ENCODE assay signal across 28 mouse cellular contexts in genomic region chr4:115851569-115851968, GRCm38 (mm10). TPM values are rescaled to one million over a fixed set of nuclear protein-coding genes. Genes with fewer than 3 reads are reported as not detected.
DNase-seq lines count a peak whose midpoint lies in the region; ATAC-seq and TF ChIP-seq lines count a peak whose summit lies in the region.
"Had no signal": no experiment of that assay in that cellular context is flagged by ENCODE, and none has a peak within 500 bp of the region (broad histone marks: within the 10 kb centered on the region; RNA-seq: fewer than 3 reads in every experiment).

No protein-coding gene starts in this region.

- H3K9me3 ChIP-seq in megakaryocyte, embryonic 14.5 days: no peaks in the 10 kb centered on the region
- no peaks in the 10 kb centered on the region for H3K9me3 ChIP-seq in lung, postnatal 0 days (ENCODE audit: low read length)
- H3K9me3 ChIP-seq: embryonic facial prominence, embryonic 15.5 days; forebrain, embryonic 15.5 days; heart, embryonic 12.5 days; hindbrain, embryonic 12.5 days had no signal

- H3K27ac ChIP-seq in heart, adult 2 months: no peak overlapping the region
- H3K27ac ChIP-seq in lung, postnatal 0 days (ENCODE audit: low read length): no peak overlapping the region
- H3K27ac ChIP-seq: embryonic facial prominence, embryonic 15.5 days; forebrain, embryonic 15.5 days; hindbrain, embryonic 12.5 days had no signal

- intact Hi-C loops in heart, adult 2 months (cut with DNase I): no loop called here

- no peak overlapping the region for H3K9ac ChIP-seq in heart, adult 2 months (ENCODE audit: low read depth, low read length)
- H3K9ac ChIP-seq in lung, postnatal 0 days (replicated peaks; ENCODE audit: low read depth): no peak overlapping the region
- H3K9ac ChIP-seq: embryonic facial prominence, embryonic 15.5 days; forebrain, embryonic 15.5 days; heart, embryonic 12.5 days; hindbrain, embryonic 12.5 days had no signal

- no peaks in the 10 kb centered on the region for H3K79me2 ChIP-seq in heart, adult 2 months (replicated peaks; ENCODE audit: control insufficient read depth, insufficient read depth, low read length)

- H3K4me1 ChIP-seq in heart, adult 2 months (ENCODE audit: control insufficient read depth, insufficient read depth, low read length): peaks cover 14% of the 10 kb centered on the region
- H3K4me1 ChIP-seq in megakaryocyte, embryonic 14.5 days: peaks cover 100% of the 10 kb centered on the region
- H3K4me1 ChIP-seq in lung, postnatal 0 days (ENCODE audit: insufficient read depth, low read depth, low read length): no peaks in the 10 kb centered on the region

- no peak overlapping the region for H3K4me2 ChIP-seq in lung, postnatal 0 days (replicated peaks; ENCODE audit: low read depth, low read length)
- H3K4me2 ChIP-seq: embryonic facial prominence, embryonic 15.5 days; forebrain, embryonic 15.5 days; heart, embryonic 12.5 days; hindbrain, embryonic 12.5 days had no signal

- DNase-seq in heart, adult 2 months: no peak
- DNase-seq in heart, postnatal 4 days: no peak
- peak; percentile 22 for DNase-seq in lung, postnatal 0 days (ENCODE audit: low spot score)
- DNase-seq in lung, postnatal 36 days: peak; percentile 67
- no peak for DNase-seq in right cerebral cortex, postnatal 4 days
- DNase-seq: adrenal gland, postnatal 10 days; cerebellum, adult 11 months; cerebellum, adult 8-10 months; cerebellum, postnatal 14 days; embryo, embryonic 11 days; heart, postnatal 36 days had no signal

- no peaks in the 10 kb centered on the region for H3K27me3 ChIP-seq in heart, adult 2 months (ENCODE audit: control insufficient read depth, insufficient read depth, low read length)
- no peaks in the 10 kb centered on the region for H3K27me3 ChIP-seq in megakaryocyte, embryonic 14.5 days (replicated peaks)
- no peaks in the 10 kb centered on the region for H3K27me3 ChIP-seq in lung, postnatal 0 days (replicated peaks; ENCODE audit: insufficient read depth, low read length)
- H3K27me3 ChIP-seq: embryonic facial prominence, embryonic 15.5 days; forebrain, embryonic 15.5 days; hindbrain, embryonic 12.5 days had no signal

- ATAC-seq in megakaryocyte, adult 5-6 weeks (ENCODE audit: poor library complexity, severe bottlenecking): no peak
- ATAC-seq in lung, postnatal 0 days: peak; percentile 63
- ATAC-seq in erythroblast, adult 5-6 weeks (replicated peaks; ENCODE audit: low FRiP score, poor library complexity, severe bottlenecking): no peak
- ATAC-seq: forebrain, embryonic 15.5 days had no signal

- TF ChIP-seq EP300 in heart, adult 2 months (IDR thresholded peaks at IDR 0.05; ENCODE audit: insufficient read depth, low read depth, low read length): 0 out of 2 replicates have a peak, but pooled peaks have one; percentile 30
- peak; percentile 19; the same call in 1 of the 2 replicates for TF ChIP-seq EP300 in lung, postnatal 0 days (IDR thresholded peaks at IDR 0.05)

- peaks cover 19% of the 10 kb centered on the region for H3K36me3 ChIP-seq in heart, adult 2 months (ENCODE audit: control insufficient read depth, insufficient read depth, low read length)
- peaks cover 100% of the 10 kb centered on the region for H3K36me3 ChIP-seq in megakaryocyte, embryonic 14.5 days (replicated peaks; ENCODE audit: low read length)
- H3K36me3 ChIP-seq in lung, postnatal 0 days (ENCODE audit: insufficient read depth, low read length): peaks cover 20% of the 10 kb centered on the region; the same call in 1 of the 2 replicates

- H3K4me3 ChIP-seq in heart, adult 2 months: no peak overlapping the region
- H3K4me3 ChIP-seq in megakaryocyte, embryonic 14.5 days (replicated peaks): peak overlapping the region; percentile 68
- no peak overlapping the region for H3K4me3 ChIP-seq in lung, postnatal 0 days (ENCODE audit: low read depth, low read length)
- H3K4me3 ChIP-seq: embryonic facial prominence, embryonic 15.5 days; forebrain, embryonic 15.5 days; heart, embryonic 12.5 days; hindbrain, embryonic 12.5 days had no signal

- TF ChIP-seq POLR2A in heart, adult 2 months (IDR thresholded peaks at IDR 0.05; ENCODE audit: insufficient read depth, low read depth, low read length): no peak

- 54% methylated on average over 6 of the region's 6 CpGs for WGBS in heart, adult 2 months
- 60% methylated on average over 6 of the region's 6 CpGs for WGBS in lung, postnatal 0 days

- no peak for TF ChIP-seq CTCF in heart, adult 2 months (IDR thresholded peaks at IDR 0.05)
- no peak for TF ChIP-seq CTCF in lung, postnatal 0 days (IDR thresholded peaks at IDR 0.05)

RNA-seq across cellular contexts. Expression of gene Mknk1, which starts 12.6 kb away (rescaled TPM):
- total RNA-seq in heart, adult 2 months (2021): 10 to 100 TPM; 18.3 to 20.6 TPM
- polyA plus RNA-seq in heart, adult 2 months (2012; rRNA removed): 32.1 and 42.1 TPM in 2 replicates
- total RNA-seq in heart, postnatal 4 days (2021): 10 to 100 TPM; 22.1 to 23.6 TPM
- 293 and 361 TPM in 2 replicates for polyA plus RNA-seq in megakaryocyte, embryonic 14.5 days (2012; ENCODE audit: insufficient read depth, low replicate concordance)
- 45.8 and 48.6 TPM in 2 replicates for total RNA-seq in megakaryocyte, adult 5-6 weeks (2015)
- 103 and 116 TPM in 2 replicates for total RNA-seq in megakaryocyte, adult 5-6 weeks (2017)
- 26.9 and 30.6 TPM in 2 replicates for polyA plus RNA-seq in lung, postnatal 0 days (2015; fragmentation: Nextera tagmentation; extraction: Ambion mirVana)
- total RNA-seq in erythroblast, adult 5-6 weeks (2015; ENCODE audit: low replicate concordance): 31.8 and 64.2 TPM in 2 replicates
- 85.6 and 115 TPM in 2 replicates for total RNA-seq in erythroblast, adult 5-6 weeks (2017; ENCODE audit: low replicate concordance)

RNA-seq across cellular contexts. Expression of gene Mob3c, which starts 23.7 kb away (rescaled TPM):
- 1 to 10 TPM; 3.2 to 4.3 TPM for total RNA-seq in heart, adult 2 months (2021)
- 7.4 and 9.3 TPM in 2 replicates for polyA plus RNA-seq in heart, adult 2 months (2012; rRNA removed)
- 1 to 10 TPM; 6.3 to 8.1 TPM for total RNA-seq in heart, postnatal 4 days (2021)
- polyA plus RNA-seq in megakaryocyte, embryonic 14.5 days (2012; ENCODE audit: insufficient read depth, low replicate concordance): 19.3 and 30.2 TPM in 2 replicates
- 6.2 and 8.3 TPM in 2 replicates for total RNA-seq in megakaryocyte, adult 5-6 weeks (2015)
- total RNA-seq in megakaryocyte, adult 5-6 weeks (2017): 9.6 and 10.2 TPM in 2 replicates
- 14.8 and 16.3 TPM in 2 replicates for polyA plus RNA-seq in lung, postnatal 0 days (2015; fragmentation: Nextera tagmentation; extraction: Ambion mirVana)
- 2.5 and 3.8 TPM in 2 replicates for total RNA-seq in erythroblast, adult 5-6 weeks (2015; ENCODE audit: low replicate concordance)
- 4.6 and 4.7 TPM in 2 replicates for total RNA-seq in erythroblast, adult 5-6 weeks (2017; ENCODE audit: low replicate concordance)

RNA-seq across cellular contexts. Expression of gene Kncn, which starts 32.6 kb away (rescaled TPM):
- not detected for total RNA-seq in heart, adult 2 months (2021)
- 0.18 TPM in 1 of 2 replicates, not detected in the other for polyA plus RNA-seq in heart, adult 2 months (2012; rRNA removed)
- total RNA-seq in heart, postnatal 4 days (2021): not detected
- polyA plus RNA-seq in megakaryocyte, embryonic 14.5 days (2012; ENCODE audit: insufficient read depth, low replicate concordance): 0.29 TPM in 1 of 2 replicates, not detected in the other
- not detected in 2 replicates for total RNA-seq in megakaryocyte, adult 5-6 weeks (2015)
- not detected in 2 replicates for total RNA-seq in megakaryocyte, adult 5-6 weeks (2017)
- not detected in 2 replicates for polyA plus RNA-seq in lung, postnatal 0 days (2015; fragmentation: Nextera tagmentation; extraction: Ambion mirVana)
- not detected in 2 replicates for total RNA-seq in erythroblast, adult 5-6 weeks (2015; ENCODE audit: low replicate concordance)
- not detected in 2 replicates for total RNA-seq in erythroblast, adult 5-6 weeks (2017; ENCODE audit: low replicate concordance)
- total RNA-seq: adrenal gland, postnatal 10 days; adrenal gland, postnatal 4 days; common myeloid progenitor, adult 5-6 weeks; gastrocnemius, adult 8-10 months; gastrocnemius, postnatal 4 days; heart, adult 8-10 months; heart, postnatal 36 days; MEL had no signal
- polyA plus RNA-seq: C2C12; embryonic facial prominence, embryonic 11.5 days; embryonic facial prominence, embryonic 15.5 days; forebrain, embryonic 11.5 days; forebrain, embryonic 15.5 days; heart, embryonic 12.5 days; heart, embryonic 16.5 days; hindbrain, embryonic 12.5 days had no signal

RNA-seq across cellular contexts. Expression of gene 6430628N08Rik, which starts 38.9 kb away (rescaled TPM):
- not detected for total RNA-seq in heart, adult 2 months (2021)
- not detected in 2 replicates for polyA plus RNA-seq in heart, adult 2 months (2012; rRNA removed)
- total RNA-seq in heart, postnatal 4 days (2021): not detected
- polyA plus RNA-seq in megakaryocyte, embryonic 14.5 days (2012; ENCODE audit: insufficient read depth, low replicate concordance): 0.16 TPM in 1 of 2 replicates, not detected in the other
- total RNA-seq in megakaryocyte, adult 5-6 weeks (2015): not detected in 2 replicates
- total RNA-seq in megakaryocyte, adult 5-6 weeks (2017): not detected in 2 replicates
- not detected in 2 replicates for polyA plus RNA-seq in lung, postnatal 0 days (2015; fragmentation: Nextera tagmentation; extraction: Ambion mirVana)
- total RNA-seq in erythroblast, adult 5-6 weeks (2015; ENCODE audit: low replicate concordance): not detected in 2 replicates
- not detected in 2 replicates for total RNA-seq in erythroblast, adult 5-6 weeks (2017; ENCODE audit: low replicate concordance)
- total RNA-seq: adrenal gland, postnatal 10 days; adrenal gland, postnatal 4 days; common myeloid progenitor, adult 5-6 weeks; gastrocnemius, adult 8-10 months; gastrocnemius, postnatal 4 days; heart, adult 8-10 months; heart, postnatal 36 days; MEL had no signal
- polyA plus RNA-seq: C2C12; embryonic facial prominence, embryonic 11.5 days; forebrain, embryonic 11.5 days; heart, embryonic 12.5 days; heart, embryonic 16.5 days had no signal

Comparison
In these comparisons a context has a peak if more than half of its experiments do, and no peak if none do; other contexts are left out.
1. DNase-seq: peak in lung, postnatal 0 days (single experiment) and lung, postnatal 36 days (single experiment); none in heart, adult 2 months (0 of 2), heart, postnatal 4 days (single experiment) and right cerebral cortex, postnatal 4 days (single experiment).